Mouse (Mus musculus): ENCODE measurements around the gene Srd5a1. TPM values are rescaled to one million over a fixed set of nuclear protein-coding genes. Genes with fewer than 3 reads are reported as not detected.

Srd5a1 gene
- 0.41 and 2.4 TPM in 2 replicates for total RNA-seq (2023)

DNA sequence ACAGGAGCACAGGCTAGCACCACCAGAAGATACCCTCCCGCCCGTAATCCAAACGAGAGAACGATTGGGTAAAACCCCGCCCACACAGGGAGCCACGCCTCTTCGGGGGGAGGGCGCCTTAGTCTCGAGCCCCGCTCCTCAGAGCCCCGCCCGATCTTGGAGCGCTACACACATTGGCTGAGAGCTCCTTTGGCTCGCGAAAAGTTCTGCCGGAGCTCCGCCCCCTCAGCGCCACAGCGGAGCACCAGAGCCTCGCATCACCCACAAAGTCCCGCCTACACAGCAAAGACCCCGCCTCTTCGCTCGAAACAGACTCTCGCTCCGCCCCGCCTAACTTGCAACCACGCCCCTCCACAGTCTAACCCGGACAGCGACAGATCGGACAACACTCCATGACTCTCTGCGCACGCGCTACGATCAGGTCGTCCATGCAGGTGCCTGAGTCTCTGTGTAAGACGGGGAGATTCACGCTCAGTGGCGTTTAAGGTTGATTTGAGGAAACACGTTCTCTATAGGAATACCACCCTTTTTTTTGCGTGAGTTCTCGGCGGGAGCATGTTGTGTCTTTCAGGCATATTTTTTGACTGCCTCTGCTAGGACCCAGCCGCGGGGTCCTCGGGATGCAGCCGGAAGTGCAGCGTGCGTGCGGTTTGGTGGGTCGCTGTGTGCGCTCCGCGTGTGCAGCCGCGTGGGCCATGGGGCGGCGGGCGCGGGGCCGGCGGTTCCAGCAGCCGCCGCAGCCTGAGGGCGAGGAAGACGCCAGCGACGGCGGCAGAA, at the start of gene Srd5a1:
Srd5a1 (minus strand) TSS at position 45 of the 777 bp plus-strand sequence.

GRCm38 (mm10) chr13:69534334-69534653, 76.9 kb downstream of the Srd5a1 start, which contains the start of gene Tent4a:
Gene Tent4a (minus strand): TSS chr13:69534617.

DNA sequence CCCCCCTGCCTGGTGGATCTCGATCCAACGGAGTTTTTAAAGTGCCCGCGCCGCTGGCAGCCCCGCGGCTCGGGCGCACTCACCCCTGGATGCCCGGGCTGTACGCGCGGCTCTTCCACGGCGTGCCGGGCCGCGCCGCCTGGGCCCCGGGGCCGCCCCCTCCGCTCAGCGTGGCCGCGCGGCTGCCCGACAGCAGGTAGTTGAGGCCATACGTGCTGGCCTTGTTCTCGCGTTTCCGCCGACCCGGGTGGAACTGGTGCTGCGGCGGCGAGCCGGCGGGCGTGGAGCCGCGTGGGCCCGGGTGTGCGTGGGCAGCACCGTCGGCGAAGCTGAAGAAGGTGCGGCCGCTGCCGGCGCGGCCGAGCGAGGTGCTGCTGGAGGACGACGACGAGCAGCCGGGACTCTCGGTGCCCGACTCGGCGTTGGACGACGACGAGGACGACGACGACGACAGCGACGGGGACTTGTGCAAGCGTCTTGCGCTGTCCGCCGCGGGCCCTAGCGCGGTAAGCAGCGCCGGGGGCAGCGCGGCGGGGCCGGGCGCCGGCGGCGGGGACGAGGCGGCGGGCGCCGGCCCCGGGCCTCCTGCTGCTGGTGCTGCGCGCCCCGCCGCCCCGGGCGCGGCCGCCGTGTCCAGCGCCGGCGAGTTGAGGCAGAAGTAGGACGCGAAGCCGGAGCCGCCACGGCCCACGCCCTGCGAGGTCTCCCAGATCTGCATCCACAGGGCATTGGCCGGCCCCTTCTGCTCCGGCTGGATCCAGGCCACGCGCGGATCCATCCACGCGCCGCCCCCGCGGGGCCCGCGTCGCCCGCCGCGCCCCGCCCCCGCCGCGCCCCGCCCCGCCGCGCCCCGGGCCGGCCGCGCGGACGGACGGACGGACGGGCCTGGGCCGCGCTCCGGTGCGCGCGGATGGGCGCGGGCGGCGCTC, 77.6 kb downstream of the Srd5a1 start, which contains the start of gene Nsun2:
Nsun2 (plus strand) TSS at position 342 of the 929 bp plus-strand sequence.

Other genes with a start within 250 kb of the Srd5a1 start
- gene Nsun2, start 77.7 kb downstream of the Srd5a1 start, total RNA-seq (2023) = 22.3 and 33.3 TPM in 2 replicates
- gene Tent4a, start 76.8 kb downstream of the Srd5a1 start, total RNA-seq (2023) = 10.6 and 12.8 TPM in 2 replicates
- gene Ube2ql1, start 128.4 kb upstream of the Srd5a1 start, total RNA-seq (2023) = not detected in 2 replicates
- gene Med10, start 191.0 kb upstream of the Srd5a1 start, total RNA-seq (2023) = 41.8 and 43.1 TPM in 2 replicates

Data from neutrophil, adult 65 days (primary cell).